Mouse (Mus musculus) gastrocnemius, adult 8-10 months (tissue): Measurements from ENCODE around the gene Gm14410. TPM values are rescaled to one million over a fixed set of nuclear protein-coding genes. Genes with fewer than 3 reads are reported as not detected.
A peak's percentile ranks its signal among the peaks of the same experiment; 100 is the strongest.
"Not testable (repeated sequence)": the region's sequence is repeated elsewhere in the genome, so short reads cannot be mapped to it uniquely, and the experiment has no call there.

Experiments used
- DNase-seq, 2 experiments: peaks; one replicate each; pipeline ENCODE4 v3.0.0; 2022; ENCODE audit warnings: low spot score in 2 of 2
- total RNA-seq, 4 experiments: library from RNA; stranded (reverse); gene quantifications; 2 replicates each; pipeline ENCODE4 v1.2.4; 2022

The Gm14410 gene
- 10 to 100 TPM; 10.4 to 19.9 (median 17.8) TPM for total RNA-seq

GRCm38 (mm10) chr2:177206341-177206740 is at the start of gene Gm14410:
Gm14410 (minus strand) TSS chr2:177206421.
- peak; percentile 78 to 79 for DNase-seq

- DNase-seq, result not testable (repeated sequence)
Measured at GRCm38 (mm10) chr2:177247449-177247848, 41.2 kb upstream of the Gm14410 start.

GRCm38 (mm10) chr2:177230461-177230860 is 24.2 kb upstream of the Gm14410 start:
- DNase-seq, result not testable (repeated sequence)

- DNase-seq, result not testable (repeated sequence)
Measured at GRCm38 (mm10) chr2:177172749-177173148, 33.5 kb downstream of the Gm14410 start.

Other genes starting within 250 kb of the Gm14410 start
- gene Gm14419, start 205.5 kb downstream of the Gm14410 start, total RNA-seq, result 10 to 100 TPM; 35.6 to 44.6 (median 38.8) TPM
- gene Gm14401, start 132.1 kb downstream of the Gm14410 start, total RNA-seq, result 1 to 10 TPM in 3 of 4 experiments, under 1 TPM in 1; 0.97 to 1.7 (median 1.5) TPM
- gene Gm14409, start 60.6 kb upstream of the Gm14410 start, total RNA-seq, result under 1 TPM; 0.70 to 0.88 (median 0.77) TPM
- 1 to 10 TPM; 1.4 to 2.0 (median 1.9) TPM for gene Gm14412, start 117.9 kb upstream of the Gm14410 start, total RNA-seq
- gene Gm14418, start 191.9 kb upstream of the Gm14410 start, total RNA-seq, result 10 to 100 TPM; 10.4 to 17.0 (median 12.5) TPM